Mouse (Mus musculus): Measurements from ENCODE around the gene Lrrfip1. TPM values are rescaled to one million over a fixed set of nuclear protein-coding genes. Genes with fewer than 3 reads are reported as not detected.

Lrrfip1 gene
- total RNA-seq, 2 experiments from 2014 or later, result 247 to 265 TPM

DNA sequence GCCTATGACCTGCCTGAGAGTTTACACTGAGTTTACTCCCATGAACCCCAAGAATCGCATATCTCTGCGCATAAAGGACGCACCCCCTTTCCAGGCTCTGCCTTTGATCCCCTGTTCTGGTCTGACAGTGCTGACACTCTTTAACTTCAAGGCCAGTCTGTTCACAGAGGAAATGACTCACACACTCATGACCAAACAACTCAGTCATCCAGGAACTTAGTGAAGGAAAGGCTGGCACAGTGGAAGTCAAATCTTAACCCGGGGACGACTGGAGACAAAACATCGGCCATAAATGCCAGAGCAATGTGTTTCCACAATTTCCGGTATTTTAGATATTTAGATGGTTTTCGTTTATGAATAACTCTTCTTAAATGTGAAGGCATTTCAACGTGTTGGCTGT lies 25.4 kb downstream of the Lrrfip1 start:
- DNase-seq, result no peak

DNA sequence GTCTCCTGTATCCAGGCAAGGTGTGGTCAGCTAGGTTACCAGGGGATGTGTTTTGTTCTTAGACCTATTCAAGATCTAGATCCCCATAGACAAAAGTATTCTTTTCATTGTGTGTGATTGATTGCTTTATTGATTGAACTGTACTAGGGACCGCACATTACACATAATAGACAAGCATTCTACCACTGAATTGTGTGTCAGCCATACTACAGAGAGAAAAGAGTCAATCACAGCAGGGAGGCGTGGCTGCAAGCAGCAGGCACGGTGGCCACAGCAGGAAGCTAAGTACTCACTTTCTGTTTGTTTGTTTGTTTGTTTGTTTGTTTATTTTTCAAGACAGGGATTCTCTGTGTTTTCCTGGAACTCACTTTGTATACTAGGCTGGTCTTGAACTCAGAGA lies 25.9 kb downstream of the Lrrfip1 start:
- DNase-seq, result no peak

DNA sequence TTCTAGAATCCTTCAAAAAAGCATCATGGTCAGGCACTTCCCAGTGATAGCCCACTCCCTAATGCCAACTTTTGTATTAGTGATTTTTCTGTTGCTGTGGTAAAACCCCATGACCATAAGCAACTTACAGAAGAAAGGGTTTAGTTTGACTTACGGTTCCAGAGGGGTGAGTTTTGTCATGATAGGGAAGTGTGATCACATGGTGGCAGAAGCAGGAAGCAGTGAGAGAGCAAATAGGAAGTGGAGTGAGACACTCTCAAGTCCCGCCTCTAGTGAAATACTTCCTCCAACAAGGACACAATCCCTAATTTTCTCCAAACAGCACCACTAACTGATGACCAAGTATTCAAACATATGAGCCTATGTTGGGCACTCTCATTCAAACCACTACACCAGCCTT lies 28.4 kb downstream of the Lrrfip1 start:
- no peak for DNase-seq

DNA sequence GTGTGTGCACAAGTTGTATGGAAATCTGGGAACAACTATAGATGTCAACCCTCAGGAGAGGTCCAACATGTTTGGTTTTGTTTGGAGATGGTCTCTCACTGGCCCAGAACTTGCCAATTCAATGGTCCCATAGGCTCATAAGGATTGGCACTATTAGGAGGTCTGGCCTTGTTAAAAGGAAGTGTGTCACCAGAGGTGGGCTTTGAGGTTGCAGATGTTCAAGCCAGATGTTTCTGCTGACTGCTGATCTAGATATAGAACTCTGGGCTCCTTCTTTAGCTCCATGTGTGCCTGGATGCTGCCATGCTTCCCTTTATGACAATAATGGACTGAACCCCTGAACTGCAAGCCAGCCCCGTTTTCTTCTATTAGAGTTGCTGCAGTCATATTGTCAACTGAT lies 31.8 kb downstream of the Lrrfip1 start:
- no peak for DNase-seq

DNA sequence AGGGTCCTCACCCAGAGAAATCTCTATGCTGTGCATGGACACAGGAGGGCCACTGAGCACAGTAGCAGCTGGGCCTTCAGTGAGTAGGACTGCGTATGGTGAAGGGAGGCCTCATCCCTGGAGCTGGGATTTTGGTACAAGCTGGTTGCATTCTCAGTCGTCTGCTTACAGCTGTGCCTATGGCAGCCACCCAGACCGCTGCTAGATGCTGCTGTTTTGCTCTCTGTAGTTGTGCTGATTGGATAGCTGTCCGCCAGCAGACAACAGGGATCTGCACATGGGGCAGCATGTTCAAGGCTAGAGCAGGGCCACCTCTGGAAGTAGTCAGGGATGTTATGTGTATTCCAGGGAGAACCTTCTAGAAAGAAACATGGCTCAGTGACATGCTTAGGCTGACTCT lies 33.0 kb downstream of the Lrrfip1 start:
- no peak for DNase-seq

DNA sequence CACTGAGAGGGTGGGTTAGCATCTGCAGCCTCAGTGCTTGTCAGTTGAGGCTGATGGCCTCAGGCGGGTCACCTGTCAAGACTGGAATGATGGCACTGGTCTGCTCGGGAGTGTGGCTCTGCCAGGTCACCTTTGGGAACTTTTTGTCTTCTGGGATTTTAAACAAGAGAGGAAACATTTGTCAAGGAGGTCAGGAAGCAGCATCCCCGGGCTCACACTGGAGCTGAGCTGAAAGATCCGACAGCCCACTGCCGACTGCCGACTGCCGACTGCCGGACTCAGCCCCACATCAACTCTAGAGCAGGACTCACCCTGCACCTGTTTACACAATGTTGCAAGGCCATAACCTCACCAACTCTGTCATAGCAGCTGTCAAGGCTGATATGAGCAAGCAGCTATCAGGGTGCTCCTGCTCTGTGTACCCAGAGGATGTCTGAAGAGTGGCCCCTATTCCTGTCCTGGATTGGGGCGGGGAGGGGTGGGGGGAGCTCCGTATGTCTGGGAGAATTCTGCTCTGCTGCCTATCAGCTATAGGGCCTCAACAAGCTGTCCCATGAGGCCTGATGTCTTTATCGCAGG lies 33.9 kb downstream of the Lrrfip1 start:
- DNase-seq, result no peak

DNA sequence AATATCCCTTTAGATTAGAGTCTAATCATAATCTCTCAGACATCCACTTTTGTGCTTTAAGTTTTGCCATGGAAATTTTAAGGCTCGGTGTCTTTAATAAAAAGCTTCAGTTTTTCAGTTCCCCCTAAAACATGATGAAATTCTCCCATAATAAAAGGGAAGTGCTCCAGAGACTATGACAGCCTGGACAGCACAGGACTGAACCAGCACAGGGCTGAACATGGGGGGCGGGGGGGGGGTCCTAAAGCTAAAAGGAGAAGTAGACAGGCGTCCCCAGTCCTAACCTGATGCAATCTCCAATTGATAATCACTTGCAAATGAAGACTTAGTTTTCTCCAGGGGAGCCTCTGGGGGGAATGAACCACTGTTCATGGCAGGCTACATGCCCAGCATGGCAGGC lies 36.0 kb downstream of the Lrrfip1 start:
- no peak for DNase-seq

DNA sequence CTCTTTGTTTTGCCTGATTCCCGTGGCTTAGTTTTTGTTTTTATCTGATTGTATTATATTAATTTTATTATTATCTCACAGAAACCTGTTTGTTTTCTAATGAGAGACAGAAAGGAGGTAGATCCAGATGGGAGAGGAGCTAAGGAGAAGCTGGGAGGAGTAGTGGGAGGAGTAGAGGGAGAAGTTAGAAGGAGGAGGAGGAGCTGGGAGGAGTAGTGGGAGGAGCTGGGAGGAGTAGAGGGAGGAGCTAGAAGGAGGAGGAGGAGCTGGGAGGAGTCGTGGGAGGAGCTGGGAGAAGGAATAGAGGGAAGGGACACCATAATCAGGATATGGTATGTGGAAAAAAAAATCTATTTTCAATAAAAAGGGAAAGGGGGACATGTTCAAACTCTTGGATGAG lies 36.7 kb downstream of the Lrrfip1 start:
- DNase-seq, result no peak

DNA sequence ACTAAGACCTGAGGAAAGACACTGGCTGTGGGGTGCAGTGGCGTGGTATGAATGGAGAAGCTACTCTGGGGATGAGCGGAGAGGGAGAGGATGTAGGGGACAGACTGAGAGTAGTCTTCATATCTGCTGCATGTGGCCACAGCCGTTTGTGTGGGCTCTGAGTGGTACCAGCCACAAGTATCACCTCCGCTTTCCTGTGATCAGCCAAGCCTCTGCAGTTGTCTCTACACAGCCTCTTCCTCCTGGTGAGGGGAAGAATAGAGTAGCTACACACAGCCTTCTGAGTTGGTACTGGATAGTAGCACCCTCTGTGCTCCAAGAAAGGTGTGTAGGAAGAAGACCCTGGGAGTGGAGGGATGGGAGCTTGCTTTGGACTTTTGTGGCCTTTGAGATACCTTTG lies 38.7 kb downstream of the Lrrfip1 start:
- DNase-seq, result no peak

DNA sequence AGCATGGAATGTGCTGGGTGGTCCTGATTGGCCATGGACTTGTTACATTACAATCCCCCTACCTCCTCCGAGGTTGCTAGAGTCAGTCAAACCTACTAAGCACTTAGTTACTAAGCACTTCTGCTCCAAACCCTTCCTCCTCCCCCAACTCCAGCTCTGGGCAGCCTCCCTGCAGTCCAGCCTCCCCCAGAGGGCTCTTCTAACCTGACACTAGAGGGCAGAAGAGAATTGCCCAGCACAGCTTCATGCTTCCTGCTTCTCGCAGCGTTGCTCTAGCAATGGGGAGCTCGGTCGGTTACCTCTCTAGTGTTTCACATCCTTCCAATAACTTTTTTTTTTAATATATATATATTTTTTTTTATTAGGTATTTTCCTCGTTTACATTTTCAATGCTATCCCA lies 39.5 kb downstream of the Lrrfip1 start:
- DNase-seq, result no peak

DNA sequence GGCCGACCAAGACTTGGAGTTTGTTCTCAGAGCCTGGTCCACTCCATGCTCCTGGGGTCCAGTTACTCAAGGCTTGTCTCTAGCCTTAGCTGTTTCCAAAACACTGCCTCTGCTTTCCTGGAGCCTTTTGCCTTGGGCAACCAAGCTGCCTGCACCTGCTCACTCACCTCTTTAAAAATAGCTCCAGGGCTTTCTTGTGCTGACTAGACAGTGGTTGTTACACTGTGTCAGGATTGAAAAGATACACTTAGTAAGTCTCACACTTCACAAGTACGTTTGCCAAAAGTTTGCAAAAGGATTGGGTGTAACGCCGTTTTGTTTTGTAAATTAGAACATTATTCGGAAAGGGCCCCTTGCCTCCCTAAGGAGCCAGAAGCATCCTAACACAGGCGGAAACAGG lies 40.0 kb downstream of the Lrrfip1 start:
- no peak for DNase-seq

DNA sequence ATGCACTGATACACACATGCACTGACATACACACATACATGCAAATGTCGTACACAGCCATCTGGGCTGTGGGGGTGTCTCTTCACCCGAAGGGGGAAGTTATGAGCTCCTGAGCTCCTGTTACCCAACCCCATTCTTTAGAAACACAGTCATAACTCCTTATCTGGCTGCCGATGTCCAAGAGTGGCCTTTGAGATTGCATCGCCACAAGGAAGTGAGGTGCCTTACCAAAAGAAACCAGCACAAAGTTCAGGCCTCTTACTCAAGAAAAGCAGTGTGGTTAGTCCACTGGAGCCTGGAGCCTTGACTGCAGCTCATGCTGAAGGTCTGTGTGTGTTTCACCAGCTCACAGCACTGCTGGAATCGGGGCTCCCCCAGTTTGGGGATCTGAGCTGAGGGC lies 43.1 kb downstream of the Lrrfip1 start:
- DNase-seq, result no peak

DNA sequence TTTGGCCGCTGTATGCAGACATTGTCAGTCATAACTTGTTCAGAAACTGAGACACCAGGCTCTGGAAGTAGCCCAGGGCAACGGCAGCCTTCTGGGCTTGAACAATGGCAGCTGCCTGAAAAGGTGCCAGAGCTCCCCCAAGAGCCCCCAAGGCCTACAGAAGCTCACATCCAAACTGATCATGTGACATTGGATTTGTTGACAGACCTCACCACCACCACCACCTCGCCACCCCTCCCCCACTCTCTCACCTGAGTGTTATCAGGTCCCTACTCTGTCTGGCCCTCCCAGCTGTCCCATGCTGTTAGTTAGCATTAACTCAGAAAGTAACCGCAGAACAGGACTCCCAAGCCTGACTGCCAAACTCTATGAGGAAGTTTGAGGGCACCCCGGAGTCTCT lies 44.7 kb downstream of the Lrrfip1 start:
- DNase-seq, result no peak

DNA sequence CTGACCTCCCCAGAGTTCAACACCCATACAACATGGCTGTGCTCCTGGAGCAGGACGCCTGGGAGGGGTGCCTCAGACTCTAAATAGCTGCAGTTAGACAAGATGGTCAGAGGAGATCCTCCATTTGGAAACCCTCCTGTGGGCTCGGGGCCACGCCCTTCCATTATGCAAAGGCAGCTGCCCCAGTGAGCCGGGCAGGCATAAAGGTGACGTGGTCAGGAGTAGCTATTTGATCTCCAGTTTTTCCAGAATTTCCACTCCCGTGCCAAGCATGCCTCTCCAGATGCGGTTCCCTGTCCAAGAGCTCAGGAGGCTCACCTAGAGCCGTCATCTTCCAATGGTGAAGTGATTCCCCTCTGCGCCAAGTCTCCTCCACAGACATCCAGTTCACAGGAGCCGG lies 45.6 kb downstream of the Lrrfip1 start:
- DNase-seq, result no peak

DNA sequence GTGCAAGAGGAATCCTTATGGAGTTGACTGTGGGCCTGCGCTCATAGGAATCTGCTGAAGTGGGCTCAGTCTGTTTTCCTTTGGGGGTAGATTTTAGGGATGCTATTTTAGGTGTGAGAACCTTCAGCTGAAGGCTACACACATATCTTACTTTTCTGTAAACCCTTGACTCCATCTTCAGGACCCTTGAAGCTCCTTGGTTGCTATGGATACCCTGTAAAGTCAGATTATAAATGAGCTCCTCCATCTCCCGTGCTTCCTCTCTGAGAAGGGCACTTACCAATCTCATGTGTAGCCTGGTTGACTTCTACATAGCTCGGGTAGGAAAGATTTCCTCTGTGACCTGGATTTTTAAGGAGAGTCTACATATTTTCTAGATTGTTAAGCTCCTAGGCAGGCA lies 46.1 kb downstream of the Lrrfip1 start:
- DNase-seq, result no peak

DNA sequence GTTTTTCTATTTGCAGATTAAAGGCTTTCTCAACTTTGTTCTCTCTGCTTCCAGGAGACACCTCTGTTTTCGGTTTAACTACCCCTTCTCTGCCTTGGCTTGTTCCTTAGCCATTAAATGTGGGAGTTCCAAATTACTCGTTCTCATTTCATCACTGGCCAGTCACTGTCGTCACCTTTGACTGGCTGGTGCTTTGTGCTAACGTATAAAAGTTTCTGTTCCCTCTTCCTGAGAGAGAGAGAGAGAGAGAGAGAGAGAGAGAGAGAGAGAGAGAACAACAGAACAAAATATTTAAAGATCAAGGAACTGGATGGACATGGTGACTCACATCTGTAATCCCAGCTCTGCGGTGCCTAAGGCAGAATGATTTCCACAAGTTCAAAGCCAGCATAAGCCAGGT lies 47.7 kb downstream of the Lrrfip1 start:
- DNase-seq, result no peak

DNA sequence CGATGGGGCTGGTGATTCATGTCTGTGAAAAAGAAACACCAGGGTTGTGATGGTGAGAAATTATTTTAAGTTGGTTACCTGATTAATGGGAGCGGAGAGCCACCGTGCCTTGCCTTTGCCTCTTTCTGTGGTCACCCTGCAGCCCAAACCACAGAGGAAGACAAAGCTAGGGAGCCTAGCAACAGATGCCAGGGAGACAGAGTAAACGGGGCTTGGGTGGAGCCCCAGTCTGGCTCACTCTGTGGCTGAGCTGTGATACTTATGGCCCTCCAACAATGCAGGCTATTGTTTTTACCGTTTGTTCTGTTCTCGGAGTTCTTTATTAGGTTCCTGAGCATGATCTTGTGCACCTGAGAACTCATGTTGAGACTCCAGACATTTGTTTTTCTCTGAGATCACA lies 50.8 kb downstream of the Lrrfip1 start:
- no peak for DNase-seq

DNA sequence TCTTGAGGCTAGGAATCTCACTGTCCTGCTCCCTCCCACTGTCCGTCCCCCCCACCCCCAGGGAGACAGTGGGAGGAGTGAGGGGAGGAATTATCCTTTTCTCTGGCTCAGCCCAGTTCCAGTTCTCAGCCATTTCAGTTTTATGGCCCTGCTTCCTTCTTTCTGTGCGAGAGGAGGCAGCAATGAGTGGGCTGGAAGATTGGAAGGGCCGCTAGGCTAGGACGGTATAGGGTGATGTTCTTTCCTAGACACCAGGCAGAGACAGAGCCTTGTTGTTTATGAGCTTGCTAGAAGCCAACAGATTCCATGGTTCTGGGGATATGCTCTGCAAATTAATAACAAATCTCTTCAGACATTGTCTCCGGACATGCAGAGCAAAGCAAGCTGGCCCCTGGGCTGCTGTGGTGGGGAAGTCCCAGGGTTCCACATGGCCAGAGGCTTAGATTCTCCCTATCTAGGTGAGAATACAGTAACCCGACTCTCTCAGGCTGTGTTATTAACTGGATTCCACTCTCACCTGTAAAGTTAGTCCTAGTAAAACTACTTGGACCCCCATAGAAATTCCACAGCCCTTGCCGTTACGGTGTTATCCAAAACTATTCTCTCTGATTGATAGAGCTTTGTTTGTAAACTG lies 53.0 kb downstream of the Lrrfip1 start:
- no peak for DNase-seq

DNA sequence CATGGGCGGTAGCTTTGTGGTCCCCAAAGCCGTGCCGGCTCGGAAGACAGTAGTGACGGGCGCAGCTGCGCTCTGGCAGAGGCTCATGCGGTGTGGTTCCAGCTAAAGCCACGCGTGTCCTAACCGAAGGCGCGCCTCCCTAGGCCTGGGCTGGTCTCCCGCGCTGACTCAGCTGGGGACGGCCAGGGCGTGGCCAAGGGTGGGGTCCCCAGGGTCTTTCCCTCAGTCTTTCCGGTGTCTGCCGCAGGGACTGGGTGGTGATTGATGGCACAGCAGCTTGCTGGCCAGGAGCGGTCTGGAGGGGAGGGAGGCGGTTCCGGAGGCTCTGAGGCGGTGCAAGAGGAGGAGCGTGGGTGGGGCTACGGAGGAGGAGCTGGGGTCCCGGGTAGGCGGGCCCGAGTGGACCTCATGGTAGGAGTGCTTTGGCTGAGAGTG lies 54.2 kb downstream of the Lrrfip1 start:
- peak; percentile 85 for DNase-seq

DNA sequence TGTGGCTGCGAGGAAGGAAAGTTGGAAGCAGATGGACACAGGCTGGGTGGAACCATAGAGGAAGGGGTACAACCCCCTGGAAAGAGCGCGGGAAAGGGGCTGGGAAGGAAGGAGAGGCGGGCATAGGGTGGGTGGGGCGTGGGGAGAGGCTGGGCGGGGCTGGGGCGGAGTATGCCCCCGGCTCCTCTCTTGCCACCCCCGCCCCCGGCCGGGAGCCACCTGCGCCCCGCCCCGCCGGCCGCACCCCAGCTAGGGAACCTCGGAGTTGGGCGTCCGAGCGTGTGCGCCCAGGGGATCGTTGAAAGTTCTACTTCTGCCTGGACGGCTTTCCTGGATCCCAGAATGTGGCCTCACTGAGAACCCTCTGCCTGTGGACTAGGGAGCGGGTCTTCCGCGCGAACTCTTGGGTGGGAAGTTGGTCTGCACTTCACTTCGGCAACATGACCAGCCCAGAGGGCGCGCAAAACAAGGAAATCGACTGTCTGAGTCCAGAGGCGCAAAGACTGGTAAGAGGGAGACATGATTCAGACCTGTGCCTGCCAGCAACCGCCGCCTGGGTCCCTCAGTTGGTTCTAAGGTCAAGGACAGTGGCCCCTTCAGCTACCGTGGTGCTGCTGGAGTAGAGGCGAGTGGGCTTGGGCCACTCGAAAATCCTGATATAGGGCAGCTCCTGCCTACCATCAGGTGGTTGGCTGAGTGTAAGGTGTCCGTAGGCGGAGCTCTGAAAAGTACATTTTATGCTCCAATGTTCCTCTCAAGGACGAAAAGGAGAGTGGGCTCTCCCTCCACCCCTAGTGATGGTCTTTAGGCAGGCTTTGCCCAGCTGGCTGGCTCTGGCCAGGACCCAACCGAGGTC lies 54.9 kb downstream of the Lrrfip1 start:
- peak; percentile 73 for DNase-seq

DNA sequence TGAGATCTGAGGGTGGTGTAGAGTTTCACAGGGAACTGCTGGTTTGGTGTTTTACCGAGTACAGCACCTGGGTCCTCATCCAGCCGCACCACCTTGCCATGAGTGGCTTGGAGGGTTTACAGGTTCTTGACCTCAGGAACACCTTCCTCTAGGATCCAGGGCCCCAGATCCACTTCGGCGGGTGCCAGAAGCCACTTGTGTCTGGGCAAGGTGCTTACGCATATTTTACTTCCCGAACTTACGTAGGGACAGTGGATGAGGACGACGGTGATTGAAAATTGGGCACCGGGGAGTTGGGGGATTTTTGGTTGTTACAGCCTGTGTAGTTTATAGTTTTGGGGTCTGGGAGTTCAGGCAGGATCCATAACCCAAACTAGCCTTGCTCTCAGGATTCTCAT lies 55.5 kb downstream of the Lrrfip1 start:
- no peak for DNase-seq

DNA sequence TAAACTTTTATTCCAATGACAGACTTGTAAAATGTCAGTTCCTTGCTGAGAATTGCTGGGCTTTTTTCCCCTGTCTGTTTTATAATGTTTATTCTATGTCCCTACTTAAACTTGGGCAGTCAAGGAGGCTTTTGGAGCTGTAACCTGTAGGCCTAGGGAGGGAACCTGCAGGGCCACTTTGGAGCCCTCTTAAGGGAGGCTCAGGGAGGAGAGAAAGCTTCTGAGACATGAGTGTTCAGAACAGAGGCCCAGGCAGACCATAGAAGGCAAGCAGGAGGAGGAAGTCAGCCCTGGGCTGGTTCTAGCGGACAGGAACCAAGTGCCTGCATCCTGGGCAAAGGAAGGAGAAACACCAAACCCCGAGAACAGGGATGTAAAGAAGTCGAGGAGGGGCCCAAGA lies 56.3 kb downstream of the Lrrfip1 start:
- DNase-seq, result no peak

DNA sequence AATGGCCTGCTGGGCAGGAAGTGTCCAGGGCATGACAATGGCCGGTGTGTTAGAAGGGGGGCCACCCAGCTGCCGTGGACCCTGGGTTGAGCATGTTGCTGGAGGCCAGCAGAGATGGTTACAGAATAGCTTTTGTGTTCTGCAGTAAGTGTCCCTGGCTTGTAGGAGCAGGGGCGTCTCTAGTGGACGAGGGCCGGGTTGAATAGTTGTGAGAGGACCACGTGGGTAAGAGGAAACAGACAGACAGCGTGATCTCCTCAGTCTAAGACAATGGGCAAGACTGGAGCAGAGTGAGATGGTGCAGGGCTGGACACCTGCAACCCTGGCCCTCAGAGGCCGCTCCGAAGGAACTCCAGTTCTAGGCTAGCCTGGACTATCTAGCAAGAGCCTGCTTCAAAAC lies 57.2 kb downstream of the Lrrfip1 start:
- DNase-seq, result no peak

DNA sequence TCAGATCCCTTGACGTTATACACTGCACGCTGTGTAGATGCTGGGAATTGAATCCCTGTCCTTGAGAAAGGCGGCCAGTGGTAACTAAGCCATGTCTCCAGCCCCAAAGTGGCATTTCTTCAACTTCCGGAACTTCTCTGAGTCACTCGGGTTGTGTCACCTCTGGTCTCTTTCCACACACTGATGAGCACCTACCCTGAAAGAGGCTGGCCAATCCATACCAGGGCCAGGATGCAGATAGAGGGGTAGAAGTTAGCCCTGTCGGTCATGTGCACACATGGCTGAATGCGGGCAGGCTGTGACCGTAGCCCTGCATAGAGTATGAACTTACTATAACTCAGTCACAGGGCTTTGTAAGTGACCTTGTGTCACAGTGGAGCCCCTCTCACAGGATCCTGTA lies 57.9 kb downstream of the Lrrfip1 start:
- DNase-seq, result no peak
